In the genomic region with DNA sequence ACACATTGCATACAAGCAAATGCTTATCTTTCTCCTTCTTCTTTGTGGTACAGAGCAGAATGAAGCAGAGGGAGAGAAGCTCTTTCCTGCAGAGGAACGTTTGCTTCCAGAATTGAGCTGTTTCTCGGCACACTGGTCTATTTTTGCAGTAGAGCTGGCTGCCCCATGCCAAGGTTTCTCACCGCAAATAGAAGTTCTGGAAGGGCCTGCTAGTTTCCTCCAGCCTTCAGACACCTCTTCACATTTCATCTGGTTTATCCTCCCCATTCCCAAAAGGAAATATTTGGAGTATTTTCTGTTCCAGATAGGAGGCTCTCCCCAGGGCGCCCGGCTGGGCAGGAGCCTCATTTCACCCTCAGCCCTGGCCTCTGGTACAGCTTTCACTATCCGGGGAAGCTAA, we compare ENCODE assay signal across 24 mouse cellular contexts.
DNase-seq lines count a peak whose midpoint lies in the region; ATAC-seq and TF ChIP-seq lines count a peak whose summit lies in the region.
"Had no signal": no experiment of that assay in that cellular context is flagged by ENCODE, and none has a peak within 500 bp of the region (broad histone marks: within the 10 kb centered on the region; RNA-seq: fewer than 3 reads in every experiment).

No protein-coding gene starts in this region.

- TF ChIP-seq CTCF in gastrocnemius, adult 2 months (IDR thresholded peaks at IDR 0.05) = no peak
- TF ChIP-seq CTCF in left cerebral cortex, adult 2 months (IDR thresholded peaks at IDR 0.05) = no peak

- H3K9me3 ChIP-seq in heart, embryonic 16.5 days (replicated peaks; ENCODE audit: control insufficient read depth, low read length) = no peaks in the 10 kb centered on the region
- H3K9me3 ChIP-seq: embryonic facial prominence, embryonic 10.5 days; heart, embryonic 13.5 days; hindbrain, embryonic 12.5 days; limb, embryonic 13.5 days; liver, embryonic 15.5 days; neural tube, embryonic 12.5 days; stomach, embryonic 15.5 days had no signal

- intact Hi-C loops in gastrocnemius, adult 2 months (cut with DNase I) = loop anchor here (5.0 kb wide), 1 partner anchor 63 kb away; no protein-coding TSS in a partner anchor
- intact Hi-C loops in gastrocnemius, postnatal 36 days (cut with DNase I) = no loop called here
- intact Hi-C loops in left cerebral cortex, adult 2 months (cut with DNase I) = no loop called here

- no peak overlapping the region for H3K9ac ChIP-seq in heart, embryonic 16.5 days (ENCODE audit: low read length)
- H3K9ac ChIP-seq: heart, embryonic 13.5 days; hindbrain, embryonic 12.5 days; limb, embryonic 13.5 days; liver, embryonic 15.5 days; neural tube, embryonic 12.5 days; stomach, embryonic 15.5 days had no signal

- H3K4me2 ChIP-seq in heart, embryonic 16.5 days (ENCODE audit: low read depth, low read length) = no peak overlapping the region
- H3K4me2 ChIP-seq: heart, embryonic 13.5 days; hindbrain, embryonic 12.5 days; limb, embryonic 13.5 days; liver, embryonic 15.5 days; midbrain, embryonic 11.5 days; neural tube, embryonic 12.5 days; stomach, embryonic 15.5 days had no signal

- 49% methylated on average over 6 of the region's 6 CpGs for WGBS in heart, embryonic 16.5 days

- no peak for ATAC-seq in heart, embryonic 16.5 days (replicated peaks; ENCODE audit: extremely low read depth, insufficient read depth, low FRiP score)
- ATAC-seq: inflammation-experienced regulatory T-cells, adult 6 months had no signal

- no peaks in the 10 kb centered on the region for H3K4me1 ChIP-seq in heart, embryonic 16.5 days (ENCODE audit: control insufficient read depth, insufficient read depth, low read length)
- H3K4me1 ChIP-seq: embryonic facial prominence, embryonic 10.5 days; hindbrain, embryonic 12.5 days; limb, embryonic 13.5 days; liver, embryonic 15.5 days; neural tube, embryonic 12.5 days; stomach, embryonic 15.5 days had no signal

- H3K27ac ChIP-seq in gastrocnemius, adult 2 months = peak overlapping the region; percentile 92
- H3K27ac ChIP-seq in left cerebral cortex, adult 2 months = peak overlapping the region; percentile 79
- peak overlapping the region; percentile 28; the same call in 1 of the 2 replicates for H3K27ac ChIP-seq in heart, embryonic 16.5 days (ENCODE audit: low read length)
- H3K27ac ChIP-seq: embryonic facial prominence, embryonic 10.5 days; heart, embryonic 13.5 days; hindbrain, embryonic 12.5 days; layer of hippocampus, adult 2 months; limb, embryonic 13.5 days; liver, embryonic 15.5 days; macrophage; neural tube, embryonic 12.5 days; stomach, embryonic 15.5 days had no signal

- peak overlapping the region; percentile 68 for H3K4me3 ChIP-seq in gastrocnemius, adult 2 months
- H3K4me3 ChIP-seq in left cerebral cortex, adult 2 months = no peak overlapping the region
- H3K4me3 ChIP-seq in heart, embryonic 16.5 days (ENCODE audit: low read length) = no peak overlapping the region
- H3K4me3 ChIP-seq: embryonic facial prominence, embryonic 10.5 days; heart, embryonic 13.5 days; hindbrain, embryonic 12.5 days; layer of hippocampus, adult 2 months; limb, embryonic 13.5 days; liver, embryonic 15.5 days; neural tube, embryonic 12.5 days; stomach, embryonic 15.5 days had no signal

- no peaks in the 10 kb centered on the region for H3K36me3 ChIP-seq in heart, embryonic 16.5 days (ENCODE audit: control insufficient read depth, insufficient read depth)
- H3K36me3 ChIP-seq: embryonic facial prominence, embryonic 10.5 days; heart, embryonic 13.5 days; hindbrain, embryonic 12.5 days; limb, embryonic 13.5 days; liver, embryonic 15.5 days; neural tube, embryonic 12.5 days; stomach, embryonic 15.5 days had no signal

- no peaks in the 10 kb centered on the region for H3K27me3 ChIP-seq in heart, embryonic 16.5 days (ENCODE audit: control insufficient read depth, insufficient read depth, low read length)
- H3K27me3 ChIP-seq: heart, embryonic 13.5 days; hindbrain, embryonic 12.5 days; limb, embryonic 13.5 days; liver, embryonic 15.5 days; neural tube, embryonic 12.5 days; stomach, embryonic 15.5 days had no signal

- peak; percentile 55 for DNase-seq in gastrocnemius, adult 2 months
- DNase-seq in gastrocnemius, postnatal 36 days = no peak
- no peak for DNase-seq in left cerebral cortex, adult 2 months (ENCODE audit: extremely low spot score in 1 of 2, low spot score in 2 of 2)
- no peak for DNase-seq in left cerebral cortex, adult 8-10 months (ENCODE audit: low spot score in 2 of 2)
- DNase-seq in telencephalon, adult 2 months (ENCODE audit: low read depth, low spot score) = peak; percentile 70
- no peak for DNase-seq in cerebellum, adult 11 months
- DNase-seq: adrenal gland, postnatal 14 days; cerebellum, adult 2 months; kidney, adult 2 months; kidney, postnatal 10 days; layer of hippocampus, postnatal 36 days; thymus, adult 2 months had no signal

Comparison
In these comparisons a context has a peak if more than half of its experiments do, and no peak if none do; other contexts are left out.
1. DNase-seq: peak in gastrocnemius, adult 2 months (single experiment) and telencephalon, adult 2 months (single experiment); none in gastrocnemius, postnatal 36 days (0 of 2), left cerebral cortex, adult 2 months (0 of 2), left cerebral cortex, adult 8-10 months (0 of 2) and cerebellum, adult 11 months (single experiment).
2. H3K27ac ChIP-seq: peak in every context shown above with its lines; median percentile 92 in gastrocnemius, adult 2 months; 79 in left cerebral cortex, adult 2 months; 28 in heart, embryonic 16.5 days.